Mouse (Mus musculus) small intestine, adult 2 months (tissue): ENCODE measurements around the gene Mex3a.
A peak's percentile ranks its signal among the peaks of the same experiment; 100 is the strongest.

Experiments used
- CTCF ChIP-seq: fragments of 200-500 bp; IDR thresholded peaks from 2 replicates; pipeline ENCODE4 v1.5.1; 2012; ENCODE audit warnings: low read depth, mild to moderate bottlenecking, control low read depth, inconsistent platforms, low read length, moderate library complexity, mixed read lengths; ENCODE audit not compliant: insufficient replicate concordance, insufficient read length; ENCODE audit errors: extremely low read depth
- POLR2A ChIP-seq: fragments of 200-500 bp; IDR thresholded peaks from 2 replicates; pipeline ENCODE4 v1.6.1; 2012; ENCODE audit warnings: low read depth, mild to moderate bottlenecking, control low read depth, inconsistent platforms, low read length, moderate library complexity

GRCm38 (mm10) chr3:88544514-88544913, 12.3 kb downstream of the Mex3a start:
- TF ChIP-seq CTCF (peak; percentile 31; the same call in 1 of the 2 replicates), POLR2A (no peak)
